Mouse (Mus musculus) liver, adult 2 months (tissue): ENCODE measurements around the gene Zpr1.

Source experiments
- CTCF ChIP-seq: fragments of 200-500 bp; IDR thresholded peaks from 2 replicates; pipeline ENCODE4 v1.5.1; 2011; ENCODE audit warnings: low read depth, low read length, control low read depth
- POLR2A ChIP-seq: fragments of 200-500 bp; IDR thresholded peaks from 2 replicates; pipeline ENCODE4 v1.6.1; 2011; ENCODE audit warnings: low read length, control low read depth; ENCODE audit not compliant: insufficient read depth; ENCODE audit errors: extremely low read depth

DNA sequence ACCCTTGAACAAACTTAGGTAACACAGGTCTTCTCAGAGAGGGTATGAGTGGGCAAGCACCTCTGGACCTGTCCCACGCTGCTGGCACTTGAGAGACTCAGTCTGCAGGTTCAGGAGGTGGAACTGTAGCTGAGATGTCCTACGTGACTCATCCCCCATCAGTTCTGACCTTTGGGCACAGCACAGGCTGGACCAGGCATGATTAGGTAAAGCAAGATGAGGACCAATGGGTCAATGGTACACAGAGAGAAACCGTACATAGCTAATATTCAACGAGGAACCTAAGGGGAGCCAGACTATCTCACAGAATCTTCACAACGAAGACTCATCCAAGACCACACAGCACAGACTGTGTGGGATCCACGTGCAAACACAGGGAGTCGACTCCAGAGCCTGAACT is 34.0 kb upstream of the Zpr1 start:
- TF ChIP-seq CTCF (no peak), POLR2A (no peak)
